21 mouse cellular contexts compared by ENCODE assay signal in genomic region chr19:9968081-9968787, GRCm38 (mm10). TPM values are rescaled to one million over a fixed set of nuclear protein-coding genes. Genes with fewer than 3 reads are reported as not detected.
"Had no signal": no experiment of that assay in that cellular context is flagged by ENCODE, and none has a peak within 500 bp of the region (broad histone marks: within the 10 kb centered on the region; RNA-seq: fewer than 3 reads in every experiment).

No protein-coding gene starts in this region.

- ATAC-seq: liver, postnatal 0 days; midbrain, embryonic 13.5 days; midbrain, embryonic 16.5 days had no signal

- DNase-seq: liver, postnatal 0 days; lung, embryonic 14.5 days; lung, postnatal 10 days; lung, postnatal 4 days; retina, postnatal 1 day; right cerebral cortex, adult 18-20 months; right cerebral cortex, postnatal 25 days; right cerebral cortex, postnatal 4 days; thymus, adult 2 months; thymus, postnatal 25 days; thymus, postnatal 4 days had no signal

- H3K36me3 ChIP-seq: midbrain, embryonic 10.5 days; midbrain, embryonic 13.5 days; neural tube, embryonic 13.5 days; neural tube, embryonic 15.5 days; stomach, embryonic 15.5 days had no signal

- H3K9ac ChIP-seq: liver, postnatal 0 days; lung, embryonic 14.5 days; midbrain, embryonic 13.5 days; neural tube, embryonic 13.5 days; neural tube, embryonic 15.5 days; stomach, embryonic 15.5 days had no signal

- H3K27me3 ChIP-seq: midbrain, embryonic 13.5 days; neural tube, embryonic 13.5 days; neural tube, embryonic 15.5 days; stomach, embryonic 15.5 days had no signal

- H3K4me2 ChIP-seq: lung, embryonic 14.5 days; midbrain, embryonic 13.5 days; neural tube, embryonic 13.5 days; neural tube, embryonic 15.5 days; stomach, embryonic 15.5 days had no signal

- H3K27ac ChIP-seq: midbrain, embryonic 10.5 days; midbrain, embryonic 13.5 days; neural tube, embryonic 13.5 days; neural tube, embryonic 15.5 days; stomach, embryonic 15.5 days; stomach, postnatal 0 days had no signal

- H3K4me1 ChIP-seq: midbrain, embryonic 13.5 days; neural tube, embryonic 13.5 days; stomach, embryonic 15.5 days had no signal

- H3K4me3 ChIP-seq: midbrain, embryonic 10.5 days; midbrain, embryonic 13.5 days; myocyte; neural tube, embryonic 13.5 days; neural tube, embryonic 15.5 days; stomach, embryonic 15.5 days had no signal

- H3K9me3 ChIP-seq: midbrain, embryonic 10.5 days; midbrain, embryonic 13.5 days; neural tube, embryonic 13.5 days; neural tube, embryonic 15.5 days; stomach, embryonic 15.5 days had no signal

RNA-seq across cellular contexts. Expression of gene Best1, which starts 33.2 kb away (rescaled TPM):
- total RNA-seq: megakaryocyte, adult 5-6 weeks; megakaryocyte-erythroid progenitor cell, adult 5-6 weeks had no signal
